Mouse (Mus musculus) gastrocnemius, postnatal 10 days (tissue): ENCODE results near the gene Trp53i11. TPM values are rescaled to one million over a fixed set of nuclear protein-coding genes. Genes with fewer than 3 reads are reported as not detected.

Experiments
- DNase-seq: peaks from one replicate; pipeline ENCODE4 v3.0.0; 2021; ENCODE audit warnings: mixed read lengths
- total RNA-seq, 2 experiments: library from RNA; stranded (reverse); gene quantifications; 2 replicates each; pipeline ENCODE4 v1.2.3; 2021

Gene Trp53i11
- total RNA-seq, 2 experiments from 2014 or later: 37.0 to 38.3 TPM

- no peak for DNase-seq
These were observed 15.4 kb upstream of the Trp53i11 start for GRCm38 (mm10) chr2:93171929-93172328.

DNA sequence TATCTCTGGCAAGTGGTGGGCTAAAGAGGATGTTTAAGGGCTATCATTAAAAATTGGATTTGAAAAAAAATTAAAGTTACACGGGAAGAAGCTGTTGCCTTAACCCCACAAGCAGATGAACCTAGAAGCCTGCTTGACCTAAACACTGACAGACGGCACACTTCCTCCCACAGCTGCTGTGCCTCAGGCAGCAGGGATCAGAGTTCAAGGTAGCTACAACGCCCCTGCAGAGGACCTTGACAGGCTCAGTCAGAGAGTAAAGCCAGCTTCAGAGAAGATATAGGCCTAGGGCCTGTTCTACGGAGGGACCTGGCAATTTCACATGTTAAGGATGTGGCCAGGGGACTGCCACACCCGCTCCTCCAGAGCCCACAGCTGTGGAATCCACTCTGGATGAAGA lies 14.9 kb upstream of the Trp53i11 start:
- DNase-seq: no peak

GRCm38 (mm10) chr2:93174159-93174558 lies 13.2 kb upstream of the Trp53i11 start:
- no peak for DNase-seq

DNA sequence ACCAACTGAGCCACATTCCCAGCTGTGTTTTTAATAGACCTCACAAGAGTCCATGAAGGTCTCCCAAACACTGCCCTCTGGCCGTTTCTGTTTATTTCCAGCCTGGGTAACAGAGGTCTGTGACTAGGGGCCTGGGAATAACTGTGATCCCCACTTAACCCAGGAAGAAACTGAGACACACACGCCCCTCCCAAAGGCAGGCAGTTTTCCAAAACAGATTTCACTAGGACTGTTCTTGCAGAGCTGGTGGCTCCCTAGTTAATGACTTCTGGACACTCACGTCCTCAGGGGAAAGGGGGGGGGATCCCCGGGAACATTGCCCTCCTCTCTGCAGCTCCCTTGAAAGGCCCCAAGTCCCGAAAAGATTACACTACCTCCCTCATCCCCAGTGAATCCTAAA lies 12.1 kb upstream of the Trp53i11 start:
- DNase-seq: no peak

DNA sequence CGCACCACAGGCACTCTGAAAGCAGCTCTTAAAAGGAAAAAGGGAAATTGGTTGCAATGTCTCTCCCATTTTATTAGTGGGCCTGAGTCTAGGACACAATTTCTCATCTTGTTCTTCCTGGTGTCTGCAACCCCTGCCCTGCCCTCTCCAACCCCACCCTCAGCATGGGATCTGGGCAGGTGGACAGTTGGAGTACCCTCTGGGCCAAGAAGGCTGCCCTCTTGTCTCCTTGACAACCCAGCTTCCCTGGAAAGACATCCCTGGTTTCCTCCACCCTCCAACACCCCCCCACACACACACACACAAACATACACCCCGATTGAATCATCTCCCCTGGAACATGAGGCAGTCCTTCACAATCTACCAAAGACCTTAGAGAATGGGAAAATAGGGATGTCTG lies 11.6 kb upstream of the Trp53i11 start:
- DNase-seq: no peak

- no peak for DNase-seq
These were observed 11.1 kb upstream of the Trp53i11 start for GRCm38 (mm10) chr2:93176193-93176798.

DNA sequence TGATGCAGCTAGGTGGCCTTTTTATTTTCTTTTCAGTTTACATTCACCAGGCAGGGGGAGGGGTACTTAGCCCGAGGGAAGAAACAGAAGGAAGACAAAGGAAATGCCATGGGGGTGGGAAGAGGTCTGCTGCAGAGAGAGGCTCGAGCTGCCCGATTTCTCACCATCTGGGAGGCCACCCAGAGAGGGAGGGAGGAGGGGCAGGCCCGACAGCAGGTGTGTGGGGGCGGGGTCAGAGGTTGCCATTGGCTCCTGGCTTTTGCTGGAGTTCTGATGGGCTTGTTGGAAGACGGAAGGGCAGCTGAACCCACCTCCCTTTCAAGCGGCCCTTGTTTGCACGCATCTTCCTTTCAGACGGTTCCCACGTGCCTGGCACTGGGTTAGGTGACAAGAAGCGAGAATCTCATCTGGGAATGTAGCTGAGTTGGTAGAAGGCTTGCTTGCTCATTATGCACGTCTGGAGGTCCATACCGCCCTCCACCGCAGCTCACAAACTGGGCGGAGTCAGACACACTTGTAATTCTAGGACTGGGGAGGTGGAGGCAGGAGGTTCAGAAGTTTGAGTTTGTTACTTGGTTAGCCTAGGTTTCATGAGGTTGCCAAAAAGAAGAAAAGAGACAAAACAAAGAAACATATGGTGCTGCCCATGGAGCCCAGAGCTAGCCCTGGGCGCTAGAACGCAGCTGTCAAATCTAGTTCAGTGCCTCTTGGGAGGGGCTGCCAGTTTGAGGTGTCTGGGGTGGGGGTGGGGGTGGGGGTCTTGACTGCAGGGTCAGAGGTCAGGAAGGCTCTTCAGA lies 10.3 kb upstream of the Trp53i11 start:
- no peak for DNase-seq

DNA sequence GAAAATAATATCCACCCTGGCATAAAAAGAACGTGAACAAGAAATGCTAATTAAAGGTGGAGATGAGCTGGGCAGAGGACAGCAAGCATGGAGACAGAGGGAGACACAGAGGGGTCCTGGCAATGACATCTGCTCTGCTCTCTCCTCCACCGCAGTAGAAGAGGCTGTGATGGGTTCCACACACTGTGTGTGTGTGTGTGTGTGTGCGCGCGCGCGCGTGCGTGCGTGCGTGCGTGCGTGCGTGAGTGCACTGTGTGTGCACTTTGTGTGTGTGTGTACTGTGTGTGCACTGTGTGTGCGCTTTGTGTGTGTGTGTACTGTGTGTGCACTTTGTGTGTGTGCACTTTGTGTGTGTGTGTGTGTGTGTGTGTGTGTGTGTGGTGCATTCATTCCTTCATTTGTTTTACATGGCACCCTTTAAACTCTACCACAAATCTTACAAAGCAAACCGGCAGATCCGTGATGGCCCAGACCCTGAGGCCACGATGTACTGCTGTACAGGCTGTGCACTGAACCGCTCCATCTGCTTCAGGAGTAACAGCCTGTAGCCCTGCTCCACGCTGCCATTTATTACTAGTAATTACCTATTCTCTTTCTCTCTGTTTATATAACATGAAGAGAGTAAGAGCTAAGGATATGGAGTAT lies 9.6 kb upstream of the Trp53i11 start:
- DNase-seq: no peak

- DNase-seq: no peak
These were observed 9.1 kb upstream of the Trp53i11 start for GRCm38 (mm10) chr2:93178313-93178677.

DNA sequence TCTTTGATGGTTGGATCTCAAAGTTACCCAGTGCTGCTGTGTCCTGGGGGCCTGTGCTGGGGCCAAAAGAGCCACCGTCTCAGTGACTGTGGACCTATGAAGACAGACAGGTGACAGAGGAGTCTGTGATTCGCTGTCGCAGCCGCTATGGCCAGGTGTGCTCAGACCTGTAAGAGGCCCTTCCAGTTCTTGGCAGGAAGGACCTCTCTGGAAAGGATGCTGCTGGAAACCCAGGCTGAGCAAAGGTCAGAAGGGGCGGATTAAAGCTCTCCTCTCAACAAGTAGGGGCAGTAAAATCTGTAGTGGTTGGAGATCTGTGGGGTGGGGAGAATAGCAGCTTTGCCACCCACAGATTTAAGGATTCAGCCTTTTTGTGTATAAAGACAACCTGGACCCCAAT lies 7.7 kb upstream of the Trp53i11 start:
- DNase-seq: no peak

DNA sequence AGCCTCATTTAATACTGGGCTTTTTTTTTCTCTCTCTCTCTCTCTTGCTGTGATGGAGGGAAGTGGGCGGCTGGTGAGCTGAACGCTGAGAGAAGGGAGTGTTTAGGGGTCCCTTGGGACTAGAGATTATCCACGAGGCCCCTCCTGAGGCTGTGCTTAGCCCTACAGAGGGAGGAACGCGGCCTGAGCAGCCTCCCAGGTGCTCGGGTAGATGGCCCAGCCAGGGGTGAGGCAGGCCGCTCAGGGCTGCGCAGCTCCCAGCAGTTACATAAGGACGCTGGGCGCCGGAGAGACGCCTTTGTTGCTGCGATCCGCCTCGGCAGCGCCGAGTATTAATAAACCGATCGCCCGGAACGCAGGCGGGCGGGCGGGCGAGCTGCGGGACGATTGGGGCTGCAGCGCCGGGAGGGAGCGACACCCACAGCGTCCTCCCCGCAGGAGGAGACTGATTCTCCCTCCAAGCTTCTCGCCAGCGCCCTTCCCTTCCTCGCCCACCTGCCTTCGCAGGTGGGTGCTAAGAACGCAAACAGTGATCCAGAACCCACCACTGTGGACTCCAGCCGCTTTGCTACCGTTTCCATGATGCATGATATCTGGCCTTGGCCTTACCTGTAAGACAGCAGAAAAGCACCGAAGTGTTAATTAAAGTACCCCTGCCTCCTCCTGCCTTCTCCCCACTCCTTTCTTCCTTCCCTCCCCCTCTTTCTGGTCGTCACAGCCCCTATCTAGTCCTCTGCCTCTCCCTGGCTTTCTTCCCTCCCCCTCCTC lies 7.1 kb upstream of the Trp53i11 start:
- DNase-seq: no peak

- DNase-seq: no peak
These were observed 4.5 kb upstream of the Trp53i11 start for GRCm38 (mm10) chr2:93182859-93183258.

DNA sequence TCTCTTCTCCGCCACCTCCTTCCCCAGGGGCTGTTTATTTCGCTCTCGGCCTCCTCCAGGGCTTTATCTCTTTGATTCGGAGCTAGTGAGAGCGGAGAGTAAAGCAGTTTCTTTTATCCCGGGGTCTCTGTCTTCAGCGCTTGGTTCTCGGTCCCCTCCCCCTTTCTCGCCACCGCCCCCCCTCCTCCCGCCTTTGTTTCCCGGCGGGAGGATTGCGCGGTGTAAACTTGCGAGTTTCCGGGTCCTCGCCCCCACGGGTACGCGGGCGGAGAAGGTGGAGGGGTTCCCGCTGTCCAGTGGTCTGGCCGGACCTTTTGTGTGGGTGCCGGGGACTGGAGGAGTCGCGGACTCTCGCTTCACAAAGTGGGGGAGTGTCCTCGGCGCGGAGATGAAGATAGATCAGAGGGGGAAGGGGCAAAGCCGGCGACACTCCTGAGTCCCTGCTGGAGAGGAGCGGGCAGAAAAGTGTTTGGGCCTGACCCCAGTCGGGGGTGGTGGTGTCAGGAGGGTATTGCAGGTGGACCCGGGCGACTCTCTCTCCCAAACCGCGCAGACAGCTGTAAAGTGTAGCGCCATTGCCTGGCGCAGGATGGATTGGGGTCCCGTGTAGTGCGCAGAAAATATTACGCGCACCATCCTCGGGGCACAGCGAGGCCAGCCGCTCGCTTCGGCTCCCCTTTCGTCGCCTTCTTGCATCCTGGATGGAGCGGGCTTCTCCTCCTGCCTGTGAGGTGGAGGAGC lies 842 bp downstream of the Trp53i11 start:
- no peak for DNase-seq

DNA sequence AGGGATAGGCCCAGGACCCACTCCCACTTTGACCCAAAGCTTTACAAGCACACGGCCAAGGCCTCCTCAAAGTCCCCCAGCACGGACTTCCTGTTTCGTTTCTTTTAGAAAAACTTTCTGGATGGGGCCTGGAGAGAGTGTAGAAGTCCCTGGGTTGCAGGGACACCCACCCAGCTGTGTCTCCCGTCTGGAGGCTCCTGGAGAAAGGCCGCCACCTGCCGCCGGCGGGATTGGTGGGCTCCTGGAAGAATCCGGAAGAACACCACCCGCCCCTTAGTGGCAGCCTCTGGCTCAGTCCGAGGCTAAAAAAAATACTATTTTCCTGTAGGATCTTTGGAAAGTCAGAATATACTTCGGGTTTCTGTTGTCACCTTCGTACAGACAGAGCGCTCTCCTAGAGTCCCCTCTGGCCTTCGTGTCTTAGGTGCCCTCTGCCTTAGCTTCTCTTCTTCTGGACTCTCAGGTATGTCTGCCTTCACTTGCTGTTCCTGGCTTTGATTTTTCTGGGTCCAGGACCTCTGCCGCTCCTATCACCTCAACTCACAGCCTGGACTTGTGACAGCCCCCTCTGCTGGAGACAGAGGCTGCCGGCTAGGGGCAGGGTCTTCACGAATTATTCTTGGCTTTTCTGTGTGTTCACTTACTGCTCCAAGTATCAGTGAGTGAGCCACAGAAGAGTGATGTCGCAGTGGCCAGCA lies 1.6 kb downstream of the Trp53i11 start:
- DNase-seq: no peak

GRCm38 (mm10) chr2:93190771-93191487 lies 3.6 kb downstream of the Trp53i11 start:
- DNase-seq: no peak

GRCm38 (mm10) chr2:93191488-93192181 lies 4.3 kb downstream of the Trp53i11 start:
- DNase-seq: no peak

- DNase-seq: no peak
These were observed 4.8 kb downstream of the Trp53i11 start for GRCm38 (mm10) chr2:93192182-93192560.

- DNase-seq: no peak
These were observed 5.3 kb downstream of the Trp53i11 start for GRCm38 (mm10) chr2:93192671-93193080.

DNA sequence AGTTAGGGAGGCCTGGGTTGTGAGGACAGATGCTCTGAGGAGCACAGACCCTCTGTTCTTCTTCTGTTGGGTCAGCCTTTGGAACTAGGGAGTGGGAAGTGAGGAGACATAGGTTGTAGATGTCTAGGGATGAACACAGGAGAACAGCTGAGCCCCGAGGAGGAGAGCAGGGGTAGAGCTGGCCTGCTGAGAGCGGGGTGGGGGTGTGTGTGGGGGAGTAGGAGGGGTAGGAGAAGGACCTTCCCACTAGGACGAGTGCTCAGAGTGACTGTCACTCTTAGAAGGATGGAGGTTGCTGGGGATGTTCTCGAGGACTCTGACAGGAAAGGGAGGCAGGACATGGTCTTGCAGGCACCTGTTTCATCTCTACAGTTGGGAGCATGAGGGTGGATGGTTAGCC lies 6.5 kb downstream of the Trp53i11 start:
- DNase-seq: no peak

GRCm38 (mm10) chr2:93198846-93199245 lies 11.5 kb downstream of the Trp53i11 start:
- peak; percentile 96 for DNase-seq
